ENCODE assay signal across 8 mouse cellular contexts in the genomic region with DNA sequence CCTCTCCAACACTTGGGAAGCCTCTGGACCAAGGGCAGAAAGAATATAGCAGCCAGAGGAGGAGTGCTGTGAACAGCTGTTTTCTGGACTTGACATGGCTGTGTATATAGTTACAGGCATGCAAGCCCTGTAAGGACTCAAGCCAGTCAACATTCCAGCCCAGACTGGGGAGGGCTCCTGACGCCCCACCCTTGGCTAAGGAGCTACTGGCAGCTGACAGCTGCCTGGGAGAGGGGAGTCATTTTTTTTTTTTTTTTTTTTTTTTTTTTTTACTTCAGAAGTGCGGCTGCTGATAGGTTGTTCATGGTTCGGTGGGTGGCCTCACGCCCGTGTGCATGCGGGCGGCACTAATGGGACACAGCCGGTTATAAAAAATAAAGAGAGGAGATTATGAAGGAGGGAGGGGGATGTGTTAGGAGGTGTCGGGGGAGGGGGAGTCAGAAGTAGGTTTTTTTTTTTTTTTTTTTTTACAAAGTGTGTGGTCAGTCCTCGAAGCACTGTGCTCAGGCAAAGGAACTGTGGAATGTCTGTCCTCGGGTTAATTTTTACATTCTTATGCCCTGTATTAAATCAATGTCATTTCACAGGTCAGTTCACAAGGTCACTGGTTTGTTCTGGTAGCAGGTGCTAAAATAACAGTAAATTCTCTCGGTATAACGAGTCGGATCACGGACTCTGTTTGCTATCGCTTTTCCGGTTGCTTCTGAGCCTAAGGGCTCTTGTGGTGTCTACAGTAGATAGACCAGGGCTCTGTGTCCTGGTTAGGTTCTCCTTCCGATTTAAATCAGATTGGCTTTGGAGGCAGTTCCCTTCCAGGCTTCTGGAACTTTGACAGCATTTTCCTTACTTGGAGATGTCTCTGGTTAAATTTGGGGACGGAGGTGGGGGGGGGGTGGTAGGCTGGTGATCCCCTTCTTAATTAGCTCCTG.
A peak's percentile ranks its signal among the peaks of the same experiment; 100 is the strongest.
DNase-seq lines count a peak whose midpoint lies in the region; ATAC-seq lines count a peak whose summit lies in the region.

No protein-coding gene starts in this region.

- H3K9me3 ChIP-seq in forebrain, embryonic 13.5 days (replicated peaks) = no peaks in the 10 kb centered on the region
- no peaks in the 10 kb centered on the region for H3K9me3 ChIP-seq in limb, embryonic 10.5 days (replicated peaks)
- peaks cover 4% of the 10 kb centered on the region; the same call in 1 of the 2 replicates for H3K9me3 ChIP-seq in midbrain, embryonic 12.5 days

- peaks cover 17% of the 10 kb centered on the region for H3K4me1 ChIP-seq in forebrain, embryonic 13.5 days
- H3K4me1 ChIP-seq in limb, embryonic 10.5 days = peaks cover 22% of the 10 kb centered on the region
- peaks cover 19% of the 10 kb centered on the region for H3K4me1 ChIP-seq in midbrain, embryonic 12.5 days

- DNase-seq in NIH3T3 (ENCODE audit: low read depth) = peak; percentile 20
- DNase-seq in heart, postnatal 25 days (ENCODE audit: low spot score) = peak; percentile 40
- DNase-seq in limb, embryonic 10.5 days (ENCODE audit: low spot score) = peak; percentile 51
- DNase-seq in spleen, adult 12 weeks (ENCODE audit: low spot score) = no peak
- DNase-seq in cerebellum, adult 18-20 months = no peak
- no peak for DNase-seq in layer of hippocampus, adult 11-12 months (ENCODE audit: low spot score)

- no peak overlapping the region; the same call in 1 of the 2 replicates for H3K27ac ChIP-seq in forebrain, embryonic 13.5 days
- H3K27ac ChIP-seq in limb, embryonic 10.5 days = no peak overlapping the region
- 0 out of 2 replicates have a peak overlapping the region, but pooled peaks have one; percentile 20 for H3K27ac ChIP-seq in midbrain, embryonic 12.5 days (replicated peaks)

- intact Hi-C loops in heart, postnatal 25 days (cut with DNase I) = no loop called here

- H3K4me3 ChIP-seq in forebrain, embryonic 13.5 days = peak overlapping the region; percentile 3; the same call in 1 of the 2 replicates
- peak overlapping the region; percentile 26; the same call in 1 of the 2 replicates for H3K4me3 ChIP-seq in limb, embryonic 10.5 days
- no peak overlapping the region for H3K4me3 ChIP-seq in midbrain, embryonic 12.5 days

- H3K9ac ChIP-seq in forebrain, embryonic 13.5 days = peak overlapping the region; percentile 30; the same call in 1 of the 2 replicates
- 0 out of 2 replicates have a peak overlapping the region, but pooled peaks have one; percentile 28 for H3K9ac ChIP-seq in midbrain, embryonic 12.5 days (replicated peaks)

- no peaks in the 10 kb centered on the region for H3K36me3 ChIP-seq in forebrain, embryonic 13.5 days (ENCODE audit: poor library complexity, severe bottlenecking)
- H3K36me3 ChIP-seq in limb, embryonic 10.5 days = no peaks in the 10 kb centered on the region
- H3K36me3 ChIP-seq in midbrain, embryonic 12.5 days = no peaks in the 10 kb centered on the region

- ATAC-seq in forebrain, embryonic 13.5 days = peak; percentile 72
- peak; percentile 78 for ATAC-seq in midbrain, embryonic 12.5 days (ENCODE audit: low FRiP score, low read depth)

- 10% methylated on average over 19 of the region's 19 CpGs for whole genome bisulfite sequencing in forebrain, embryonic 13.5 days
- 37% methylated on average over 19 of the region's 19 CpGs for WGBS in limb, embryonic 10.5 days
- WGBS in midbrain, embryonic 12.5 days = 15% methylated on average over 19 of the region's 19 CpGs

- 0 out of 2 replicates have a peak, but pooled peaks cover 3% of the 10 kb centered on the region for H3K27me3 ChIP-seq in forebrain, embryonic 13.5 days
- 0 out of 2 replicates have a peak, but pooled peaks cover 4% of the 10 kb centered on the region for H3K27me3 ChIP-seq in limb, embryonic 10.5 days (ENCODE audit: low read depth, poor library complexity, severe bottlenecking)
- H3K27me3 ChIP-seq in midbrain, embryonic 12.5 days = peaks cover 21% of the 10 kb centered on the region; the same call in 1 of the 2 replicates

- peak overlapping the region; percentile 47 for H3K4me2 ChIP-seq in forebrain, embryonic 13.5 days
- H3K4me2 ChIP-seq in midbrain, embryonic 12.5 days (replicated peaks) = peak overlapping the region; percentile 41

Comparison
In these comparisons a context has a peak if more than half of its experiments do, and no peak if none do; other contexts are left out.
1. DNase-seq: peak in NIH3T3 (single experiment), heart, postnatal 25 days (single experiment) and limb, embryonic 10.5 days (single experiment); none in spleen, adult 12 weeks (single experiment), cerebellum, adult 18-20 months (0 of 2) and layer of hippocampus, adult 11-12 months (single experiment).